Mouse (Mus musculus) cerebellum, adult 11-12 months (tissue): ENCODE measurements around the gene Slc15a2.

ENCODE experiments used
- DNase-seq: peaks from one replicate; pipeline ENCODE4 v3.0.0; 2022

Gene Slc15a2

GRCm38 (mm10) chr16:36747767-36748166 is 37.0 kb downstream of the Slc15a2 start:
- no peak for DNase-seq

- DNase-seq, result no peak
Measured at GRCm38 (mm10) chr16:36747068-36747467, 37.7 kb downstream of the Slc15a2 start.

- no peak for DNase-seq
Measured at GRCm38 (mm10) chr16:36743580-36743979, 41.2 kb downstream of the Slc15a2 start.

GRCm38 (mm10) chr16:36739404-36739930 is 45.3 kb downstream of the Slc15a2 start:
- DNase-seq, result no peak

- DNase-seq, result no peak
Measured at GRCm38 (mm10) chr16:36735421-36735820, 49.3 kb downstream of the Slc15a2 start.

GRCm38 (mm10) chr16:36733827-36734226 is 50.9 kb downstream of the Slc15a2 start:
- DNase-seq, result no peak

- no peak for DNase-seq
Measured at GRCm38 (mm10) chr16:36732572-36732971, 52.2 kb downstream of the Slc15a2 start.

GRCm38 (mm10) chr16:36728959-36729358 is 55.8 kb downstream of the Slc15a2 start:
- DNase-seq, result no peak

GRCm38 (mm10) chr16:36723880-36724443 is 60.8 kb downstream of the Slc15a2 start:
- no peak for DNase-seq

GRCm38 (mm10) chr16:36722739-36723138 is 62.0 kb downstream of the Slc15a2 start:
- no peak for DNase-seq

- no peak for DNase-seq
Measured at GRCm38 (mm10) chr16:36720194-36721055, 64.3 kb downstream of the Slc15a2 start.

- no peak for DNase-seq
Measured at GRCm38 (mm10) chr16:36718637-36719036, 66.1 kb downstream of the Slc15a2 start.

GRCm38 (mm10) chr16:36717481-36717880 is 67.3 kb downstream of the Slc15a2 start:
- DNase-seq, result no peak

- DNase-seq, result no peak
Measured at GRCm38 (mm10) chr16:36711760-36712159, 73.0 kb downstream of the Slc15a2 start.

- DNase-seq, result no peak
Measured at GRCm38 (mm10) chr16:36710794-36711193, 74.0 kb downstream of the Slc15a2 start.

GRCm38 (mm10) chr16:36709405-36709804 is 75.4 kb downstream of the Slc15a2 start:
- DNase-seq, result no peak

- no peak for DNase-seq
Measured at GRCm38 (mm10) chr16:36708751-36709150, 76.0 kb downstream of the Slc15a2 start.

- DNase-seq, result peak; percentile 12
Measured at GRCm38 (mm10) chr16:36707702-36708423, 76.9 kb downstream of the Slc15a2 start.

GRCm38 (mm10) chr16:36700484-36700883 is 84.3 kb downstream of the Slc15a2 start:
- no peak for DNase-seq
